Mouse (Mus musculus) hindbrain, postnatal 0 days (tissue): Measurements from ENCODE around the gene Paxx. TPM values are rescaled to one million over a fixed set of nuclear protein-coding genes. Genes with fewer than 3 reads are reported as not detected.

Experiments used
- ATAC-seq: fragments of 200-750 bp; cut with Nextera tagmentation; 2 replicates; pipeline ENCODE4 v1.8.0; 2017; ENCODE audit warnings: mild to moderate bottlenecking, moderate TSS enrichment, moderate library complexity
- DNase-seq: peaks from one replicate; pipeline ENCODE4 v3.0.0-alpha.2; 2015; ENCODE audit warnings: low spot score
- H3K27ac ChIP-seq: fragments of 300-500 bp; sonication (generic); 2 replicates; pipeline ENCODE4 v1.5.1; 2014; ENCODE audit warnings: mild to moderate bottlenecking
- H3K27me3 ChIP-seq: fragments of 300-500 bp; sonication (generic); 2 replicates; pipeline ENCODE4 v1.6.1; 2014; ENCODE audit warnings: low read length, mixed read lengths; ENCODE audit not compliant: insufficient read depth
- H3K36me3 ChIP-seq: fragments of 300-500 bp; sonication (generic); 2 replicates; pipeline ENCODE4 v1.6.1; 2014; ENCODE audit warnings: low read length, mixed read lengths; ENCODE audit not compliant: insufficient read depth
- H3K4me1 ChIP-seq: fragments of 300-500 bp; sonication (generic); 2 replicates; pipeline ENCODE4 v1.6.1; 2014; ENCODE audit warnings: antibody characterized with exemption, low read length, mixed read lengths; ENCODE audit not compliant: insufficient read depth
- H3K4me2 ChIP-seq: fragments of 300-500 bp; sonication (generic); 2 replicates; pipeline ENCODE4 v1.6.1; 2014; ENCODE audit warnings: low read depth, mild to moderate bottlenecking, low read length, moderate library complexity, mixed read lengths
- H3K4me3 ChIP-seq: fragments of 300-500 bp; sonication (generic); 2 replicates; pipeline ENCODE4 v1.5.1; 2014; ENCODE audit warnings: low read length
- H3K9ac ChIP-seq: fragments of 300-500 bp; sonication (generic); replicated peaks from 2 replicates; pipeline ENCODE4 v1.6.1; 2014; ENCODE audit warnings: mild to moderate bottlenecking, low read length, moderate library complexity, mixed read lengths
- H3K9me3 ChIP-seq: fragments of 300-500 bp; sonication (generic); 2 replicates; pipeline ENCODE4 v1.6.1; 2016; ENCODE audit warnings: low read length, mixed read lengths
- CTCF ChIP-seq: IDR thresholded peaks from 2 replicates; pipeline ENCODE4 v1.5.1; 2016; ENCODE audit warnings: antibody characterized with exemption, control low read depth, low read depth
- WGBS: fragments of 180-500 bp; shearing (Covaris S2); extraction: QIAGEN DNeasy Blood & Tissue Kit; methylation state at CpG from one replicate; pipeline ENCODE4 v1.1.7; 2014; 5-methylcytosine and 5-hydroxymethylcytosine counted together
- polyA plus RNA-seq: library from polyadenylated mRNA; unstranded; fragments of >200 nt; fragmentation: Nextera tagmentation; extraction: Ambion mirVana; gene quantifications from 2 replicates; pipeline ENCODE4 v1.2.1, GENCODE M21; 2015
- total RNA-seq: library from RNA; depleted of rRNA; stranded (reverse); fragments of >200 nt; gene quantifications from 2 replicates; pipeline ENCODE4 v1.2.3, GENCODE M21; 2014

The Paxx gene
- total and polyA plus RNA-seq, 2 experiments from 2014 or later = 141 to 187 TPM

GRCm38 (mm10) chr2:25482969-25483368 lies 22.1 kb upstream of the Paxx start:
- Histone ChIP-seq H3K27ac (no peak overlapping the region), H3K36me3 (no peaks in the 10 kb centered on the region), H3K4me2 (no peak overlapping the region), H3K27me3 (no peaks in the 10 kb centered on the region), H3K9ac (no peak overlapping the region), H3K4me3 (no peak overlapping the region), H3K9me3 (no peaks in the 10 kb centered on the region), H3K4me1 (no peaks in the 10 kb centered on the region)
- 21% methylated on average over 7 of the region's 7 CpGs for WGBS
- TF ChIP-seq CTCF = peak; percentile 43
- DNase-seq (peak; percentile 35), ATAC-seq (no peak)

GRCm38 (mm10) chr2:25480541-25480940 lies 19.6 kb upstream of the Paxx start:
- no peaks in the 10 kb centered on the region for H3K36me3 ChIP-seq
- no peak for ATAC-seq

GRCm38 (mm10) chr2:25479551-25480311 lies 18.8 kb upstream of the Paxx start:
- no peak overlapping the region for H3K9ac ChIP-seq
- H3K4me2 ChIP-seq = no peak overlapping the region
- ATAC-seq = no peak
- 69% methylated on average over 10 of the region's 10 CpGs for WGBS
- H3K27me3 ChIP-seq = no peaks in the 10 kb centered on the region
- no peak overlapping the region for H3K27ac ChIP-seq
- DNase-seq = no peak
- no peaks in the 10 kb centered on the region for H3K36me3 ChIP-seq
- H3K9me3 ChIP-seq = no peaks in the 10 kb centered on the region
- H3K4me3 ChIP-seq = no peak overlapping the region
- H3K4me1 ChIP-seq = no peaks in the 10 kb centered on the region
- no peak for TF ChIP-seq CTCF

More at GRCm38 (mm10) chr2:25480541-25480940, 19.6 kb upstream of the Paxx start:
- no peak for DNase-seq
- Histone ChIP-seq H3K9me3 (no peaks in the 10 kb centered on the region), H3K9ac (no peak overlapping the region), H3K4me1 (no peaks in the 10 kb centered on the region), H3K27me3 (no peaks in the 10 kb centered on the region), H3K4me2 (no peak overlapping the region), H3K4me3 (no peak overlapping the region), H3K27ac (no peak overlapping the region)
- 88% methylated on average over 1 of the region's 1 CpGs for WGBS
- no peak for TF ChIP-seq CTCF

GRCm38 (mm10) chr2:25477967-25478675 lies 17.2 kb upstream of the Paxx start:
- peak; percentile 20 for DNase-seq
- no peak overlapping the region for H3K4me2 ChIP-seq
- H3K36me3 ChIP-seq = no peaks in the 10 kb centered on the region
- H3K9me3 ChIP-seq = no peaks in the 10 kb centered on the region
- no peak overlapping the region for H3K27ac ChIP-seq
- no peaks in the 10 kb centered on the region for H3K27me3 ChIP-seq
- no peak for TF ChIP-seq CTCF
- no peaks in the 10 kb centered on the region for H3K4me1 ChIP-seq
- whole genome bisulfite sequencing = 87% methylated on average over 3 of the region's 3 CpGs
- H3K4me3 ChIP-seq = no peak overlapping the region
- no peak overlapping the region for H3K9ac ChIP-seq
- peak; percentile 58; the same call in 1 of the 2 replicates for ATAC-seq

- no peak overlapping the region for H3K9ac ChIP-seq
Observed at GRCm38 (mm10) chr2:25477541-25477940, 16.6 kb upstream of the Paxx start.

GRCm38 (mm10) chr2:25472550-25472949 lies 11.7 kb upstream of the Paxx start:
- Histone ChIP-seq H3K27ac (no peak overlapping the region), H3K4me1 (peaks cover 15% of the 10 kb centered on the region), H3K9me3 (no peaks in the 10 kb centered on the region), H3K27me3 (no peaks in the 10 kb centered on the region), H3K9ac (no peak overlapping the region), H3K4me2 (no peak overlapping the region), H3K36me3 (no peaks in the 10 kb centered on the region), H3K4me3 (no peak overlapping the region)
- TF ChIP-seq CTCF = no peak
- DNase-seq (no peak), ATAC-seq (no peak)
- WGBS = 75% methylated on average over 2 of the region's 2 CpGs

More at GRCm38 (mm10) chr2:25477541-25477940, 16.6 kb upstream of the Paxx start:
- 86% methylated on average over 8 of the region's 8 CpGs for WGBS
- Histone ChIP-seq H3K4me3 (no peak overlapping the region), H3K9me3 (no peaks in the 10 kb centered on the region), H3K27ac (no peak overlapping the region), H3K27me3 (no peaks in the 10 kb centered on the region), H3K36me3 (no peaks in the 10 kb centered on the region), H3K4me1 (no peaks in the 10 kb centered on the region), H3K4me2 (no peak overlapping the region)
- ATAC-seq = no peak
- no peak for TF ChIP-seq CTCF
- no peak for DNase-seq

GRCm38 (mm10) chr2:25469969-25470368 lies 9.1 kb upstream of the Paxx start, which contains the start of gene Ptgds:
Gene Ptgds, minus strand, starts transcription at chr2:25470046.
- DNase-seq (no peak), ATAC-seq (no peak)
- peaks cover 15% of the 10 kb centered on the region for H3K4me1 ChIP-seq
- no peaks in the 10 kb centered on the region for H3K27me3 ChIP-seq
- no peak within 1 kb of the TSS for H3K4me3 ChIP-seq
- 0 out of 2 replicates have a peak within 1 kb of the TSS, but pooled peaks have one; percentile 7 for H3K4me2 ChIP-seq
- peak within 1 kb of the TSS; percentile 77 for H3K27ac ChIP-seq
- TF ChIP-seq CTCF = no peak
- H3K9ac ChIP-seq = 0 out of 2 replicates have a peak within 1 kb of the TSS, but pooled peaks have one; percentile 24
- H3K9me3 ChIP-seq = no peaks in the 10 kb centered on the region
- WGBS = 61% methylated on average over 6 of the region's 6 CpGs
- H3K36me3 ChIP-seq = no peaks in the 10 kb centered on the region
